Mouse (Mus musculus): Measurements from ENCODE around the gene Smpd4. TPM values are rescaled to one million over a fixed set of nuclear protein-coding genes. Genes with fewer than 3 reads are reported as not detected.

Smpd4 gene
- total RNA-seq, 2 experiments from 2014 or later = 13.6 to 21.6 TPM

Other genes with a start within 250 kb of the Smpd4 start
- 10 to 100 TPM; 12.0 to 14.3 TPM for gene Snap29, start 213.4 kb upstream of the Smpd4 start, total RNA-seq (2021)
- gene Pi4ka, start 213.0 kb upstream of the Smpd4 start, total RNA-seq (2021) = 10 to 100 TPM; 19.5 to 23.9 TPM
- gene Crkl, start 167.4 kb upstream of the Smpd4 start, total RNA-seq (2021) = 10 to 100 TPM; 24.4 to 26.7 TPM
- gene Aifm3, start 129.7 kb upstream of the Smpd4 start, total RNA-seq (2021) = under 1 TPM; 0.27 to 0.28 TPM
- gene Lztr1, start 110.7 kb upstream of the Smpd4 start, total RNA-seq (2021) = 10 to 100 TPM; 27.1 to 39.5 TPM
- gene Thap7, start 88.2 kb upstream of the Smpd4 start, total RNA-seq (2021) = 10 to 100 TPM; 14.7 to 15.0 TPM
- 1 to 10 TPM; 1.4 to 3.7 TPM for gene Lrrc74b, start 58.1 kb upstream of the Smpd4 start, total RNA-seq (2021)
- 1 to 10 TPM; 5.4 to 7.3 TPM for gene P2rx6, start 57.5 kb upstream of the Smpd4 start, total RNA-seq (2021)
- 1 to 10 TPM; 1.6 to 2.7 TPM for gene Slc7a4, start 36.1 kb upstream of the Smpd4 start, total RNA-seq (2021)
- gene Ccdc74a, start 27.1 kb downstream of the Smpd4 start, total RNA-seq (2021) = 1 to 10 TPM; 2.2 to 2.5 TPM
- gene Med15, start 113.5 kb downstream of the Smpd4 start, total RNA-seq (2021) = 10 to 100 TPM; 24.5 to 34.9 TPM
- 10 to 100 TPM; 22.5 to 28.3 TPM for gene Klhl22, start 140.3 kb downstream of the Smpd4 start, total RNA-seq (2021)
- 10 to 100 TPM; 17.3 to 25.4 TPM for gene Scarf2, start 177.9 kb downstream of the Smpd4 start, total RNA-seq (2021)
- not detected for gene B830017H08Rik, start 213.8 kb downstream of the Smpd4 start, total RNA-seq (2021)
- 1 to 10 TPM; 1.0 to 2.1 TPM for gene Car15, start 219.0 kb downstream of the Smpd4 start, total RNA-seq (2021)